Mouse (Mus musculus): ENCODE data around the gene Cdh8. TPM values are rescaled to one million over a fixed set of nuclear protein-coding genes. Genes with fewer than 3 reads are reported as not detected.

The Cdh8 gene
- total and polyA plus RNA-seq, 3 experiments, result not detected

- TF ChIP-seq NELFE (IDR thresholded peaks at IDR 0.05; ENCODE audit: low read depth, low read length) (no peak), UBTF (IDR thresholded peaks at IDR 0.05; ENCODE audit: borderline replicate concordance, insufficient read depth, low read depth, low read length) (no peak), POLR2AphosphoS2 (IDR thresholded peaks at IDR 0.05; ENCODE audit: low read length) (no peak), TBP (IDR thresholded peaks at IDR 0.05; ENCODE audit: low read depth, low read length) (no peak), ETS1 (IDR thresholded peaks at IDR 0.05; ENCODE audit: low read depth, low read length) (no peak), CHD2 (IDR thresholded peaks at IDR 0.05; ENCODE audit: low read length) (no peak)
- H3K4me1 ChIP-seq (ENCODE audit: control insufficient read depth in 1 of 2, insufficient read depth in 2 of 2, low read length in 2 of 2), result peaks cover 0 to 5% of the 10 kb centered on the region in 2 experiments; a peak in 3 of 4 replicates
- no peak overlapping the region for H3K27ac ChIP-seq (ENCODE audit: control insufficient read depth, low read depth, low read length)
- no peak for DNase-seq (ENCODE audit: low read depth, low spot score)
- H3K79me2 ChIP-seq (ENCODE audit: control insufficient read depth, insufficient read depth, low read length, poor library complexity), result no peaks in the 10 kb centered on the region
- no peaks in the 10 kb centered on the region for H3K27me3 ChIP-seq (ENCODE audit: control insufficient read depth in 1 of 2, insufficient read depth in 2 of 2, low read length in 2 of 2)
- no peak overlapping the region for H3K9ac ChIP-seq (ENCODE audit: control insufficient read depth, low read depth, low read length, poor library complexity, severe bottlenecking)
- H3K9me3 ChIP-seq (replicated peaks; ENCODE audit: insufficient read depth, low read length), result no peaks in the 10 kb centered on the region
- H3K4me3 ChIP-seq (ENCODE audit: control insufficient read depth in 1 of 2, insufficient read depth in 1 of 2, low read depth in 2 of 2, low read length in 2 of 2), result no peak overlapping the region
- peaks cover 0 to 4% of the 10 kb centered on the region in 2 experiments; a peak in 2 of 4 replicates for H3K36me3 ChIP-seq (ENCODE audit: control insufficient read depth in 1 of 2, insufficient read depth in 2 of 2, low read length in 2 of 2)
These were observed 67.7 kb downstream of the Cdh8 start for GRCm38 (mm10) chr8:99348618-99349017.

DNA sequence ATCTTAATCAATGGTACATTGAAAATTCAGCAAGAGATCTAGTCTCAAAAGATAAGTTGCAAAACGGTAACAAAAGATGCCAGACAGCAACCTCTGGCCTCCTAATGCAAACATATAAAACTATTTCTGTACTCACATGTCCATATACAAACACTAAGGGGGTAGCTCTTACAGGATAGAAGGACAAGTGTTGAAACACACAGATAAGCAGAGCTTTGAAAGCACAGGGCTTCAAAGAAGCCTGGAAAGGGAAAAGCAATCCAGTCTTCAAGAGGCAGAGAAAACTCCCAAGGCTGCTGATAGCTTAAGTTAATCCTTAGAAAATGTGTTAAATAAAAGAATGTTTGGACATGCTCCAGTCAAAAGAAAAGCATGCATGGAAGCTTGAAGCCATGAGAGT is 77.0 kb downstream of the Cdh8 start:
- Histone ChIP-seq H3K4me3 (ENCODE audit: control insufficient read depth in 1 of 2, insufficient read depth in 1 of 2, low read depth in 2 of 2, low read length in 2 of 2) (no peak overlapping the region), H3K27ac (ENCODE audit: control insufficient read depth, low read depth, low read length) (no peak overlapping the region), H3K9ac (ENCODE audit: control insufficient read depth, low read depth, low read length, poor library complexity, severe bottlenecking) (no peak overlapping the region), H3K79me2 (ENCODE audit: control insufficient read depth, insufficient read depth, low read length, poor library complexity) (no peaks in the 10 kb centered on the region), H3K27me3 (ENCODE audit: control insufficient read depth in 1 of 2, insufficient read depth in 2 of 2, low read length in 2 of 2) (no peaks in the 10 kb centered on the region), H3K36me3 (ENCODE audit: control insufficient read depth in 1 of 2, insufficient read depth in 2 of 2, low read length in 2 of 2) (no peaks in the 10 kb centered on the region), H3K9me3 (replicated peaks; ENCODE audit: insufficient read depth, low read length) (no peaks in the 10 kb centered on the region), H3K4me1 (ENCODE audit: control insufficient read depth in 1 of 2, insufficient read depth in 2 of 2, low read length in 2 of 2) (no peaks in the 10 kb centered on the region)
- no peak for TF ChIP-seq ZNF384 (IDR thresholded peaks at IDR 0.05; ENCODE audit: low read depth, low read length)
- no peak for TF ChIP-seq JUND (IDR thresholded peaks at IDR 0.05; ENCODE audit: low read depth, low read length)
- DNase-seq (ENCODE audit: low read depth, low spot score), result no peak

DNA sequence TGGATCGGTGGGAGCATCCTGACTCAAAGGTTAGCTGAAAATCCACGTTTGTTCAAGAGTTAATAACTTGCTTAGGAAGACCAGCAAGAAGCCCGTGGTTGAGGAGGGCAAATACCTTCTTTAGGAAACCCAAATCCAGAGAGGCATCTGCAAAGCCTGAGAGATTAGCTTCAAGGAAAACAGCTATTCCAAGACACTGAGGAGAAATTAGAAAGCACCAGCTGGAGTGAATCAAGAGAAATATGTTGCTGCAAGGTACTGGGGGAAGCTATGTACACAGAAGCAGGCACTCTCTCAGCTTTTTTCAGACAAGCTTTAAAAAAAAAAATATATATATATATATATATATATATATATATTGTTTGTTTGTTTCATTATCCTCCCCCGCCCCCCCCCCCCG is 88.7 kb downstream of the Cdh8 start:
- Histone ChIP-seq H3K4me1 (ENCODE audit: control insufficient read depth in 1 of 2, insufficient read depth in 2 of 2, low read length in 2 of 2) (no peaks in the 10 kb centered on the region), H3K9me3 (replicated peaks; ENCODE audit: insufficient read depth, low read length) (no peaks in the 10 kb centered on the region), H3K9ac (ENCODE audit: control insufficient read depth, low read depth, low read length, poor library complexity, severe bottlenecking) (no peak overlapping the region), H3K27ac (ENCODE audit: control insufficient read depth, low read depth, low read length) (no peak overlapping the region), H3K36me3 (ENCODE audit: control insufficient read depth in 1 of 2, insufficient read depth in 2 of 2, low read length in 2 of 2) (peaks cover 0 to 3% of the 10 kb centered on the region in 2 experiments; a peak in 1 of 4 replicates), H3K79me2 (ENCODE audit: control insufficient read depth, insufficient read depth, low read length, poor library complexity) (no peaks in the 10 kb centered on the region), H3K27me3 (ENCODE audit: control insufficient read depth in 1 of 2, insufficient read depth in 2 of 2, low read length in 2 of 2) (no peaks in the 10 kb centered on the region), H3K4me3 (ENCODE audit: control insufficient read depth in 1 of 2, insufficient read depth in 1 of 2, low read depth in 2 of 2, low read length in 2 of 2) (no peak overlapping the region)
- TF ChIP-seq POLR2AphosphoS5 (IDR thresholded peaks at IDR 0.05; ENCODE audit: borderline replicate concordance, low read depth, low read length) (no peak), HCFC1 (IDR thresholded peaks at IDR 0.05; ENCODE audit: low read depth, low read length) (no peak), USF2 (IDR thresholded peaks at IDR 0.05; ENCODE audit: borderline replicate concordance in 1 of 2, insufficient read depth in 1 of 2, low read depth in 1 of 2, low read length in 2 of 2) (no peak), SIN3A (IDR thresholded peaks at IDR 0.05; ENCODE audit: low read length) (no peak), ZMIZ1 (IDR thresholded peaks at IDR 0.05; ENCODE audit: low read depth, low read length) (no peak), NRF1 (IDR thresholded peaks at IDR 0.05; ENCODE audit: insufficient read depth, low read depth, low read length, poor library complexity, severe bottlenecking) (no peak), RCOR1 (IDR thresholded peaks at IDR 0.05; ENCODE audit: low read depth, low read length) (no peak), E2F4 (IDR thresholded peaks at IDR 0.05; ENCODE audit: borderline replicate concordance, low read depth, low read length) (no peak), MAX (IDR thresholded peaks at IDR 0.05; ENCODE audit: low read length) (no peak), TCF12 (IDR thresholded peaks at IDR 0.05; ENCODE audit: low read depth, low read length) (no peak)
- DNase-seq (ENCODE audit: low read depth, low spot score), result no peak
